Mouse (Mus musculus): ENCODE results near the gene Itpr1.

Itpr1 gene

DNA sequence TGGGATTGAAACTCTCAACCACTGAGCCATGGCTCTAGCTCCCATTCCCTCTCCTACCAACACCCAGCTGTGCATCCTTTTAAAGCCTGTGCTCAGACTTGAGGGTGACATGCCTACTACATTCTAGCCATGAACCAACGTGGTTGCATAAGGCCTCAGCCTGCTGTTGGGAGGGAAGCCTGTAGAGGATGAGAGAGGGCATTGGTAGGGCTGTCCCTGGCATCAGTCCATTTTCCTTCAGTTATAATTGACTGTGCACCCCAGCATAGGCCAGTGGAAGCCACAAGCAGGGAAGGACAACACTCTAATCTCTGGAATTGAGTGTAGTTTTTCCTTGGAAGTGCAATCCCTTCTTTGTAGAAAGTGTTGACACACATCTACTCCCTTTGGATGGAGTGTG, 233.9 kb downstream of the Itpr1 start:
- no peak for DNase-seq (ENCODE audit: low spot score)

GRCm38 (mm10) chr6:108447179-108447845, 234.4 kb downstream of the Itpr1 start:
- no peak for DNase-seq (ENCODE audit: low spot score)

DNA sequence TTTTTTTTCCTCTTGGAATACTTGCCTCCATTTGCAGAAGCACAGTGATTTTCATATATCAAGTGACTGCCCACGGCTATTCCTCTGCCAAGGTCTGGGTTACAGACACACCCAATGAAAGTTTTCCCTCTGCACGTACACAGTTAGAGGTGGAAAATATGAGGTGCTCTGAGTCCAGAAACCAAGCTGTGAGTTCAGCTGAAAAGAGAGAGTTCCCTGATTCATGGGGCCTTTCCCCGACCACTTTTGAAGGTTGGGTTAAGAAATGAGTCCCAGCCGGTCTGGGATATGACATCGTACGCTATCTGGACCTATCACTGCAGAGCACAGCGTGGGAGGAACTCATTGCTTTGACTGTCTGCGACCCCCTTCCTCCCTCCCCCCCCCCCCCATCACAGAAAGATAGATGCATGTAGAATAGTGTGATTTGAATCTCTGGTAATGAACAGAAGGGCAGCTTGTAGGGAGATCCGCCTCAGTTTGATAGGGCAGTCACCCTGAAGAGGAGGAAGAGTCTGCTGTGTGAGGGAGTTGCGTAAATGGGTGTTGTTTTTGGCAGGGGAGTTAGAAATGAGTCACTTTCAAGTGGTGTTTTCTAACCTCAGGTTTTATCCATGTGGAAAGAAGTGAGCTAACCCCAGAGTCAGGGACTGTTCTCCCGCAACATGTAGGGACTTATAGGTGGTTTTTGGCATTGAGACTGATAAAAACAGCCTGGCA, 235.3 kb downstream of the Itpr1 start:
- DNase-seq (ENCODE audit: low spot score): no peak

DNA sequence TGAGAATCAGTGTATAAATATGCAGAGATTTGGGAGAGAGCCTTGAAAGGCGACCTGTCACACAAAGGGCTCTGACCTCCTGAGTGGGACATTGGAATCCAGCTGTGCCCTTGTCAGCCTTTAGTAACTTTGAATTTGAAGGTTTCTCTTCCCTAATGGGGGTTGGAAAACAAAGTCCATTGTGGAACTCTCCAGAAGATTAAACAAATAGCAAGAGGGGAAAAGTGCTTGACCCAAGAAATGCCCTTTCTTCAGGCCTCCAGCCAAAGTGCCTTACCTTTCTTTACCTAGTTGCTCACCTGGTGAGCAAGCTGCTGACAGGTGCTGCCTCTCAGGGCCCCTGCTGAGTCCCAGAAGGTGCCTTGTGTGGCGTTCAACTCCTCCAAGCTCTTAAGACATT, 236.0 kb downstream of the Itpr1 start:
- no peak for DNase-seq (ENCODE audit: low spot score)

GRCm38 (mm10) chr6:108451536-108451935, 238.6 kb downstream of the Itpr1 start:
- no peak for DNase-seq (ENCODE audit: low spot score)

GRCm38 (mm10) chr6:108453618-108454017, 240.7 kb downstream of the Itpr1 start:
- no peak for DNase-seq (ENCODE audit: low spot score)

DNA sequence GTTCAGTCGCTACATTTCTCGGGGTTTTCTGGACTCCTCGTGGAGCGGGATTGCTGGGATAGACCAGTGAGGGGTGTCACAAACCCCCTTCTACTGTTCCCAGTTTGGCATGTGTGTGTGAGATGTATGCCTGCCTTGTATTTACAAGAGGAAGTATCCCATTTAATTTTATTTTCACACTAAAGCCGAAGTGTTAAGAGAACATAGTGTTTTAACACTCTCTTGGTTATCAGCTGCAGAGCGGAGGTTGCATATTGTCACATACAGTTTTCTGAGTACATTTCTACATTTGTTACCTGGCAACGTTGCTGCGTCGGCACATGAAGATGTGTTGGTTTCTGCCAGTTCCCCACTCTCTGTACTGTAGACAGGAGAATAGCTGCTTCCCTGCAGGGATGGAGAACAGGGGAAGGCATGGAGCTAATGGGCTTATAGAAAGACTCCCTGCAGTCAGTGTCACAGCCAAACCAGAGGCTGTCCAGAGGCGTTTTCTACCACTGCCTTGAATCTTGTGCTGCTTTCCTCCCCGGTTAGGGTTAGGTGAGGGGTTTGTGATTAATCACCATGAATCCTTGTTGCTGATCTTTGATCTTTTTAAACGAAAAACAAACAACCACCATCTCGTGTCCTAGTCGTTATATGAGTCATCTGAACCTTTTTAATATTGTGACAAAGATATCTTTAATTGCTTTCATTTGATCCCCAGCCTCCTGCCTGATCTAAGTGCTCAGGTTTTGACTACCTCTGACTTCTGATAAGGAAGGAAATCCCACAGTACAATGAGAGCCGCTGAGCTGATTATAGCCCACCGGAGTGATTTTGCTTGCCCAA, 241.4 kb downstream of the Itpr1 start:
- no peak for DNase-seq (ENCODE audit: low spot score)

- DNase-seq (ENCODE audit: low spot score): no peak
These were observed 242.3 kb downstream of the Itpr1 start for GRCm38 (mm10) chr6:108454979-108455836.

DNA sequence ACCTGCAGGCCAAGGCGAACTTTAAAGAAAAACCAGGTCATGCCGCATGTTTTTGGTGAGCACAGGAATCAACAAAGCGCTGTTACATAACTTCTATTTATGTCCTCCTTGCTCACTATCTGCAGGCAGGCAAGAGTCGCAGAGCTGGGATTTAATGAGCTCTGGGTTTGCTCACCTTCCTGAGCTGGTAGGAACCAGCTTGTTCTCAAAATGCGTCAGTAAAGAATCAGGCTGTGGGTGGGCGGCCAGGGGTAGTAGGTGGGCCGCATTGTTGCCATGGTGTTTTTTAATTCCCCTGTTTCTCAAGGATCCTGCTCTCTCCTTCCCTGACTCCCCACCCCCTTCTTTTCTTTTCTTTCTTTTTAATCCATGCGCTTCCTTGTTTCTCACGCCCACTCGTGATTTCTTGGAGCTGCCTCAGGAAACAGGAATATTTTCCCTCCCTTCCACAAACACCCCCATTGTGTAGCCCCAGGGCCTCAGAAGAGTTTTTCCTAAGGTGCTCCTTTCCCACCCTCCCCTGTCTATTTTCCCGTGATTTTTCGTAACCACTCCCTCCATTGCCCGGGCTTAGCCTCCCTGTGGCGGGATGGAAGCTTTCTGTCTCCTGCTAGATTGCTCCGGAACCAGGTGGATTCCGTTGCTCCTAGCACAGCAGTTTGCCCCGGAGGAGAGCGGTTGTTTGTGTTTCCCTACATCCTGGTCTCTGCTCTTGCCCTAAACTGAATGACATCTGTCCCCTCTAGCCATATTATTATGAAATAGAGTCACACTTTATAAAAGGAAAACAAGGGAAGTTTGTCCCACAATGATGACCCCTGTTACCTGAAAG, 243.6 kb downstream of the Itpr1 start:
- DNase-seq (ENCODE audit: low spot score): no peak

DNA sequence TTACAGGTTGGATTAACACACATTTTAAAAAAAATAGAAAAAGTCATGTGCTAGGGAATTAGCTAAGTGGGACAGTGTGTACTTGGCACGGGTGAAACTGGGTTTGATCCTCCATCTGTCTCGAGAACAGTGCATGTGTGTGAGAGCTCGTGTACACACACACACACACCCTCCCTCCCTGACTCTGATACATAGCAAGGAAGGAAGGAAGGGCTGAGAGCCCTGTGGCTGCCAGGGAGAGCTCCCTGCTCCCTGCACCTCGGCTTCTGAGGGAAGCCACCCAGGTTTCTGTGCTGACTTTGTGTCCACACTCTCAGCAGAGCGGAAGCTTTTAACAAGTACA, 244.1 kb downstream of the Itpr1 start:
- no peak for DNase-seq (ENCODE audit: low spot score)

DNA sequence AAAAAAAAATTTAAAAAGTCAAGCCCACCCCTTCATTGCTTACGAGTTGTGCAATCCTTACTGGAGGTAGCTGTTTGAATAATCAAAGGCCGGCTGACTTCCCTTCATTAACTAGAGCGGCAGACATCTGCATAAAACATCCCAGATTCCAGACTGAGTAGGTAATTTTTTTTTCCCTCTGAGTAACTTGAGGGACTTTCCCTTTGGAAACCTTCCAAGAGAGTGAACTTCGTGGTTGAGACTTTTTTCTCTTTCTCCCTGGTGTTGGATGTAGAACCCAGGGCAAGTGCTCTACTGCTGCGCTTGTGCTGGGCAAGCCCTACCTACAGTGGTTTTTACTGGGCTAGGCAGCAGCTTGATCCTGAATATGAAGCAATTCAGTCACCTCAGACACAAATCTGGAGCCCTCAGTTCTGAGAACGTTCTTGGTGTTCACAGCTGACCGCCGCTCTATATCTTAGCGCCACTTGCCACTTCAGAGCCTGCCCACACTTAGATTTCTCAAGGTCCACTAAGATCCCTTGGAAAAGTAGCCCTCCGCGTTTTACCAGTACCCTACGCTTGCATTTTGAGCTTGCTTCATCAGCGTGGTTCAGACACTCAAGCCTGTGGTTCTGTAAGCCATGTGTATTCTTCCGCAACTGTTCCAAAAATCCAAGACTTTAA, 244.8 kb downstream of the Itpr1 start:
- DNase-seq (ENCODE audit: low spot score): no peak

DNA sequence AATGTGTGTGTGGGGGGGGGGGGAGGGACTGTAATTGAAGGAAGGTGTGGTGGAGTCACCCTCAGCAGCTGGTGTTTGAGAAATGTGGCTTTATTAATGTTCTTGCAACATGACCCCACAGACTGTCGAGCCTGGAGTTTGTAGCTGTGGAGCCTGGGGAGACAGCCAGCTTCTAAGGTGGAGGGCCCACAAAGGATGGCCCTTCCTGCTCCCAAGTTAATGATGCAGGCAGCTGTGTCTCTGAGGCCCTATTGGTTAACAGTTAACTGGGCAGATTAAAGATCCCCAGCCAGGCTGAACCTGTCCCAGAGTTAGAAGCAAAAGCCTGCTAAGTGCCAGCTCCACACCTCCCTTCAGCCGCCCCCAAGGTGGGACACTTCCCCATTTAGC, 245.3 kb downstream of the Itpr1 start:
- no peak for DNase-seq (ENCODE audit: low spot score)

DNA sequence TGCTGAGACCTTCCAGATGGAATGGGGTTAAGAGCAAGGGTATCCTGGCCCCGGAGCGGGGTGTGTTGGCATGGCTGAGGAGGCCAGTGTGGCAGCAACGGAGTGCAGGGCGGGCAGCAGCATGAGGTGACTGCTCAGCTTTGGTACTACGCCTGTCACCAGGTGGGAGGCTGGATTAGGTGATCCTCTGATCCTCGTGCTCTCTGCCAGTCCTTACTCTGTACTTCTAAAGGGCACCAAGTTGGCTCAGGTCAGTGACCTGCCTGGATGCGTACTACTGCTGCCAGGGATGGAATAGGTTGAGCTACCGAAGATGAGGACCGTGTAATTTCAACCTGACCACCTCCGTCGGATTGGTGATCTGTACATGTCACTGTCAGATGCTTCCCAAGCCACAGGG, 245.9 kb downstream of the Itpr1 start:
- no peak for DNase-seq (ENCODE audit: low spot score)

DNA sequence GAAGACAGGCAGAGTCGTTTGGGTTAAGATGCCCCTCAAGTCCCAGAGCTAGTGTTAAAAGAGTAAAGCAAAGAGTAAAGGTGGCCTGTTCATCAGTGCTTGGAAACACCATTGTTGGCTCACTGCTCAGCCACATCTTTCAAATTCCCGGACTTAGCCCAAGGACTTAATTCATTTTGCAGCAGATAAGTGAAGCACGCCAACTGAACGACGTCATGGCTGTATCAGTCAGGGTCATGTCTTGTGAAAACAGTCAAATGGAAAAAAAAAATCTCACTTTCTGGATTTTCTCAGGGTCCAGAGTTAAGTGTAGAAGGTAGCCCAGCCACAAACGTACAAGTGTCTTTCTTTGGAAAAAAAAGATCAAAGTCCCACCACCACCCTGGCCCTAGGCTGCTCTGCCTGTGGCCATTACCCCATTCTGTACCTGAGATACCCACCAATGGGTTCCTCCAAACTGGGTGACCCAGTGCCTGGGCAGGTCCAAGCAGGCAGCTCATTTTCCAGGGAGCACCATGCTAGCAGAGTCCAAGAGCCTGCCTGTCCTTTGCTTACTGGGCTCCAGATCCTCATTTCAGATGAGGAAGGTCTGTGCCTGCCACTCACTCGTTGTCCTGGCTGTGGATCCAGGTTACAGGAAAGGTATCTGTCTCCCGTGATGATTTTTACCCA, 251.5 kb downstream of the Itpr1 start:
- DNase-seq (ENCODE audit: low spot score): no peak

- DNase-seq (ENCODE audit: low spot score): no peak
These were observed 252.3 kb downstream of the Itpr1 start for GRCm38 (mm10) chr6:108465159-108465558.

DNA sequence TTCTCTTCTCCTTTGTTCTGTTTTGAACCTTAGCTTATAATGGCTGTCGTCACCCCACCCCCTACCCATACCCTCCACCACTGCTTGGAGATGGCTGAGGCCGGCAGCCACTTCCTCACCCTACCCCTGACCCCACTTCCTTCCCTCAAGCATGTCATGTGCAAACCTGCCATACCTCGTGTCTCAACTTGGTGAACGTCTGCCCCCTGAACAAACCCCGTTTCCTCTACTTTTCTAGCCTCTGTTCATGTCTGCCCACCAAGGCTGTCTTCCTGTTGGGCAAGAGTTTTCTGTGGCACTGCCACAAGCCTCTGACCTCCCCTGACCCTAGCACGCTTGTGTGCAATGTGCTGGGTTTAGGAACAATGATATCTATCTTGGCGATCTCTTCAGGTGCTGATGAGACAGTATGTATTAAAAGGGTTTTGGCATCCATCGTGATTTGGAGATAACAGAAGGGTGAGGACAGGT, 253.2 kb downstream of the Itpr1 start:
- no peak for DNase-seq (ENCODE audit: low spot score)

- DNase-seq (ENCODE audit: low spot score): no peak
These were observed 254.7 kb downstream of the Itpr1 start for GRCm38 (mm10) chr6:108467597-108467996.

DNA sequence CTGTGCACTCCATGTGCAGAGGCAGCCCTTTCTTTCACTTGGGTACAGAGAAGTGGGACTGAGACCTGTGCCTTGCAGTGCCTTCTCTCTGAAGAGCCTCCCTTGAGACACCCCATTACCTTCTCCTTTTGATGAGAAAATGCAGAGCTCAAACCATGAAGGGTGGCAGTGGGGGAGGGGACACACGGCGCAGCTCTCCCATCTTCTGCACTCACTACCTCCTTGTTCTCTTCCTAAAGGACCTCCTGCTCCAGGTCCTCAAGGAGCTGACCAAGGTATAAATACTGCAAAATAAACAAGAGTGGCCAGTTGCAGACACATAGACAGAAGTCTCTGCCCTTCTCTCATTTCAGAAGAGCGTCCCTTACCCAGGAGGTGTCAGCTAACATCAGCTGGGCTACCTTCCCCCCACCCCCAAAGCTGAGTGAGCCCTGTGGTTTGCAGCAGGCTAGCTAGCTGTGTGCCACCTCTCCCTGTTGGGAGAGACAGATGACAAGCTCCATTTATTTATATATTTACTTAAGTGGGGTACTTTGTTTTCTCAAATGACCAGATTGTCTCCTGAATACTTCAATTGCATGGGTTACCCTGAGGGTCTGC, 255.4 kb downstream of the Itpr1 start:
- DNase-seq (ENCODE audit: low spot score): no peak

GRCm38 (mm10) chr6:108471878-108472277, 259.0 kb downstream of the Itpr1 start:
- DNase-seq (ENCODE audit: low spot score): no peak

DNA sequence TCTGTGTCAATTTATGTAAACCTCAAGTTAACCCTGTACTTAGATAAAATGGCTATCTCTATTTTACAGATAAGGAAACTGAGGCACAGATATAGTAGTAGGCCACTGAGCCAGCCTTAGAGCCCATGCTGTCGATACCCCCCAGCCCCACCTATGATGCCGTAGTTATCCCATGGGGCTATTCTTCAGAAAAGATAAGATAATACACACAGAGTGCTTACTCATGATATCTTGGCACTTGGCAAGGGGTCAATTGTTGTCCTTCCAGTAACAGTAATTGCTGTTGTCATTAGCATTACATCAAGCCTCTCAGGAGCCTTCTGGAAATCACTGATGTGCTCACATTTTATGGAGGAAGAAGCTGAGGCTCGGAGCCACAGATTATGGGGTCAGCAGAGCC, 259.9 kb downstream of the Itpr1 start:
- no peak for DNase-seq (ENCODE audit: low spot score)
